In genomic region chr10:81303761-81304160, GRCm38 (mm10) we compare ENCODE assay signal across 9 mouse cellular contexts. TPM values are rescaled to one million over a fixed set of nuclear protein-coding genes. Genes with fewer than 3 reads are reported as not detected.
DNase-seq lines count a peak whose midpoint lies in the region; ATAC-seq and TF ChIP-seq lines count a peak whose summit lies in the region.
"Had no signal": no experiment of that assay in that cellular context is flagged by ENCODE, and none has a peak within 500 bp of the region (broad histone marks: within the 10 kb centered on the region; RNA-seq: fewer than 3 reads in every experiment).

No protein-coding gene starts in this region.

- WGBS in liver, embryonic 13.5 days (ENCODE audit: insufficient replicate concordance), result 37% methylated on average over 7 of the region's 7 CpGs

- peak overlapping the region; percentile 94 for H3K27ac ChIP-seq in left cerebral cortex, adult 2 months
- H3K27ac ChIP-seq in bone marrow macrophage, adult 2 months (ENCODE audit: insufficient read depth, low read depth, low read length), result peak overlapping the region; percentile 9; the same call in 1 of the 2 replicates
- H3K27ac ChIP-seq in liver, embryonic 13.5 days, result peak overlapping the region; percentile 71; the same call in 1 of the 2 replicates

- H3K4me2 ChIP-seq in liver, embryonic 13.5 days, result peak overlapping the region; percentile 58

- H3K4me3 ChIP-seq in left cerebral cortex, adult 2 months, result no peak overlapping the region
- no peak overlapping the region for H3K4me3 ChIP-seq in bone marrow macrophage, adult 2 months (ENCODE audit: insufficient read depth, low read length)
- H3K4me3 ChIP-seq in liver, embryonic 13.5 days (replicated peaks), result no peak overlapping the region

- no peak for TF ChIP-seq POLR2A in bone marrow macrophage, adult 2 months (IDR thresholded peaks at IDR 0.05; ENCODE audit: borderline replicate concordance, low read depth, low read length)

- no peak for DNase-seq in left cerebral cortex, adult 2 months (ENCODE audit: extremely low spot score in 1 of 2, low spot score in 2 of 2)
- DNase-seq in left cerebral cortex, postnatal 25 days (ENCODE audit: low spot score in 2 of 2), result no peak
- no peak for DNase-seq in liver, embryonic 13.5 days
- peak; percentile 52 to 68 for DNase-seq in thymus, postnatal 10 days (ENCODE audit: low spot score in 2 of 2)
- no peak for DNase-seq in kidney, postnatal 4 days
- DNase-seq in gastrocnemius, adult 8-10 months (ENCODE audit: low spot score in 2 of 2), result no peak
- DNase-seq: adrenal gland, postnatal 36 days; heart, postnatal 36 days had no signal

- peak overlapping the region; percentile 56 for H3K9ac ChIP-seq in liver, embryonic 13.5 days

- intact Hi-C loops in left cerebral cortex, adult 2 months (cut with DNase I), result no loop called here
- intact Hi-C loops in left cerebral cortex, postnatal 25 days (cut with DNase I), result no loop called here

- no peak for TF ChIP-seq CTCF in left cerebral cortex, adult 2 months (IDR thresholded peaks at IDR 0.05)
- TF ChIP-seq CTCF in bone marrow macrophage, adult 2 months (IDR thresholded peaks at IDR 0.05; ENCODE audit: low read depth, low read length), result no peak

- peaks cover 54% of the 10 kb centered on the region for H3K4me1 ChIP-seq in bone marrow macrophage, adult 2 months (ENCODE audit: control insufficient read depth, insufficient read depth, low read length)
- peaks cover 66% of the 10 kb centered on the region for H3K4me1 ChIP-seq in liver, embryonic 13.5 days (replicated peaks)

- H3K9me3 ChIP-seq in liver, embryonic 13.5 days (replicated peaks), result no peaks in the 10 kb centered on the region

- no peak for ATAC-seq in liver, embryonic 13.5 days (ENCODE audit: low read depth)

- no peaks in the 10 kb centered on the region for H3K27me3 ChIP-seq in liver, embryonic 13.5 days

- H3K36me3 ChIP-seq in liver, embryonic 13.5 days, result peaks cover 38% of the 10 kb centered on the region

RNA-seq across cellular contexts. Expression of gene Pip5k1c, which starts 11.0 kb away (rescaled TPM):
- total RNA-seq in left cerebral cortex, adult 2 months (2021), result 100 to 1,000 TPM; 431 TPM
- 100 to 1,000 TPM; 402 to 420 TPM for total RNA-seq in left cerebral cortex, postnatal 25 days (2021)
- polyA plus RNA-seq in bone marrow macrophage, adult 2 months (2012; ENCODE audit: insufficient read depth, insufficient read length, missing spikeins), result 90.9 and 106 TPM in 2 replicates
- 13.2 and 16.7 TPM in 2 replicates for polyA plus RNA-seq in liver, embryonic 13.5 days (2015; fragmentation: Nextera tagmentation; extraction: Ambion mirVana)
- 10 to 100 TPM; 18.5 to 22.8 (median 21.9) TPM for total RNA-seq in gastrocnemius, adult 8-10 months (2022)

RNA-seq across cellular contexts. Expression of gene Tjp3, which starts 12.4 kb away (rescaled TPM):
- total RNA-seq in left cerebral cortex, adult 2 months (2021), result under 1 TPM; 0.26 to 0.45 TPM
- under 1 TPM; 0.23 to 0.30 TPM for total RNA-seq in left cerebral cortex, postnatal 25 days (2021)
- polyA plus RNA-seq in bone marrow macrophage, adult 2 months (2012; ENCODE audit: insufficient read depth, insufficient read length, missing spikeins), result 9.2 and 9.8 TPM in 2 replicates
- polyA plus RNA-seq in liver, embryonic 13.5 days (2015; fragmentation: Nextera tagmentation; extraction: Ambion mirVana), result 0.35 and 0.43 TPM in 2 replicates
- total RNA-seq in gastrocnemius, adult 8-10 months (2022), result not detected

RNA-seq across cellular contexts. Expression of gene Cactin, which starts 17.1 kb away (rescaled TPM):
- 10 to 100 TPM; 31.3 to 31.8 TPM for total RNA-seq in left cerebral cortex, adult 2 months (2021)
- 10 to 100 TPM; 27.8 to 28.4 TPM for total RNA-seq in left cerebral cortex, postnatal 25 days (2021)
- polyA plus RNA-seq in bone marrow macrophage, adult 2 months (2012; ENCODE audit: insufficient read depth, insufficient read length, missing spikeins), result 18.1 and 18.2 TPM in 2 replicates
- 29.5 and 33.0 TPM in 2 replicates for polyA plus RNA-seq in liver, embryonic 13.5 days (2015; fragmentation: Nextera tagmentation; extraction: Ambion mirVana)
- 10 to 100 TPM in 1 of 4 experiments, 1 to 10 TPM in 3; 9.4 to 11.3 (median 9.8) TPM for total RNA-seq in gastrocnemius, adult 8-10 months (2022)

RNA-seq across cellular contexts. Expression of gene Tbxa2r, which starts 24.8 kb away (rescaled TPM):
- under 1 TPM; 0.70 to 0.82 TPM for total RNA-seq in left cerebral cortex, adult 2 months (2021)
- 1 to 10 TPM; 1.2 to 1.4 TPM for total RNA-seq in left cerebral cortex, postnatal 25 days (2021)
- polyA plus RNA-seq in bone marrow macrophage, adult 2 months (2012; ENCODE audit: insufficient read depth, insufficient read length, missing spikeins), result not detected in 2 replicates
- polyA plus RNA-seq in liver, embryonic 13.5 days (2015; fragmentation: Nextera tagmentation; extraction: Ambion mirVana), result 5.2 and 5.3 TPM in 2 replicates
- under 1 TPM; 0.12 to 0.36 (median 0.19) TPM for total RNA-seq in gastrocnemius, adult 8-10 months (2022)

RNA-seq across cellular contexts. Expression of gene Apba3, which starts 37.0 kb away (rescaled TPM):
- total RNA-seq in left cerebral cortex, adult 2 months (2021), result 10 to 100 TPM; 35.8 to 38.6 TPM
- 10 to 100 TPM; 38.6 to 40.0 TPM for total RNA-seq in left cerebral cortex, postnatal 25 days (2021)
- polyA plus RNA-seq in bone marrow macrophage, adult 2 months (2012; ENCODE audit: insufficient read depth, insufficient read length, missing spikeins), result 34.3 and 36.1 TPM in 2 replicates
- 24.5 and 26.7 TPM in 2 replicates for polyA plus RNA-seq in liver, embryonic 13.5 days (2015; fragmentation: Nextera tagmentation; extraction: Ambion mirVana)
- 100 to 1,000 TPM in 2 of 4 experiments, 10 to 100 TPM in 2; 94.6 to 106 (median 98.8) TPM for total RNA-seq in gastrocnemius, adult 8-10 months (2022)

Comparison
In these comparisons a context has a peak if more than half of its experiments do, and no peak if none do; other contexts are left out.
1. DNase-seq: peak in thymus, postnatal 10 days (2 of 2); none in left cerebral cortex, adult 2 months (0 of 2), left cerebral cortex, postnatal 25 days (0 of 2), liver, embryonic 13.5 days (single experiment), kidney, postnatal 4 days (0 of 2) and gastrocnemius, adult 8-10 months (0 of 2).
2. H3K27ac ChIP-seq: peak in every context shown above with its lines; median percentile 94 in left cerebral cortex, adult 2 months; 71 in liver, embryonic 13.5 days; 9 in bone marrow macrophage, adult 2 months.
3. RNA of gene Pip5k1c, which starts 11.0 kb away (total RNA-seq): 431 TPM in left cerebral cortex, adult 2 months and 402 to 420 TPM in left cerebral cortex, postnatal 25 days; 18.5 to 22.8 TPM in gastrocnemius, adult 8-10 months; every median in the first group is over 10 times any median in the second.